Mouse (Mus musculus) liver, postnatal 0 days (tissue): ENCODE measurements at regions not wholly inside any gene's neighbourhood (a gene's known extent, or its start where the extent isn't known, plus 50 kb on each side); places are given as distances from the start of the nearest gene placed in this dataset.

ENCODE experiments used
- ATAC-seq: fragments of 200-750 bp; cut with Nextera tagmentation; 2 replicates; pipeline ENCODE4 v1.8.0; 2017; ENCODE audit warnings: mild to moderate bottlenecking, moderate library complexity
- DNase-seq: peaks from one replicate; pipeline ENCODE4 v3.0.0-alpha.2; 2016
- H3K27ac ChIP-seq: fragments of 300-500 bp; sonication (generic); 2 replicates; pipeline ENCODE4 v1.5.1; 2014; ENCODE audit warnings: antibody characterized with exemption, moderate library complexity, mild to moderate bottlenecking, low read depth
- H3K27me3 ChIP-seq: fragments of 300-500 bp; sonication (generic); 2 replicates; pipeline ENCODE4 v1.6.1; 2014; ENCODE audit warnings: low read length, control low read depth, mixed read lengths; ENCODE audit not compliant: insufficient read depth
- H3K36me3 ChIP-seq: fragments of 300-500 bp; sonication (generic); replicated peaks from 2 replicates; pipeline ENCODE4 v1.6.1; 2014; ENCODE audit warnings: mild to moderate bottlenecking, control low read depth, low read length, moderate library complexity, mixed read lengths; ENCODE audit not compliant: insufficient read depth
- H3K4me1 ChIP-seq: fragments of 300-500 bp; sonication (generic); 2 replicates; pipeline ENCODE4 v1.6.1; 2014; ENCODE audit warnings: antibody characterized with exemption, mild to moderate bottlenecking, control low read depth; ENCODE audit not compliant: insufficient read depth
- H3K4me2 ChIP-seq: fragments of 300-500 bp; sonication (generic); 2 replicates; pipeline ENCODE4 v1.6.1; 2014; ENCODE audit warnings: low read depth, mild to moderate bottlenecking, low read length, moderate library complexity, mixed read lengths
- H3K4me3 ChIP-seq: fragments of 300-500 bp; sonication (generic); 2 replicates; pipeline ENCODE4 v1.5.1; 2014; ENCODE audit warnings: low read depth, low read length
- H3K9ac ChIP-seq: fragments of 300-500 bp; sonication (generic); replicated peaks from 2 replicates; pipeline ENCODE4 v1.6.1; 2014; ENCODE audit warnings: mild to moderate bottlenecking, moderate library complexity
- H3K9me3 ChIP-seq: fragments of 300-500 bp; sonication (generic); 2 replicates; pipeline ENCODE4 v1.6.1; 2016; ENCODE audit warnings: mild to moderate bottlenecking, control low read depth, low read length, mixed read lengths
- CTCF ChIP-seq: sonication (generic); IDR thresholded peaks from 2 replicates; pipeline ENCODE4 v1.5.1; 2016; ENCODE audit warnings: antibody characterized with exemption, low read depth
- EP300 ChIP-seq: IDR thresholded peaks from 2 replicates; pipeline ENCODE4 v1.6.1; 2016; ENCODE audit warnings: antibody characterized with exemption, low read depth, mild to moderate bottlenecking
- WGBS: fragments of 180-500 bp; shearing (Covaris S2); extraction: QIAGEN DNeasy Blood & Tissue Kit; methylation state at CpG from one replicate; pipeline ENCODE4 v1.1.7; 2014; ENCODE audit not compliant: insufficient replicate concordance; 5-methylcytosine and 5-hydroxymethylcytosine counted together

DNA sequence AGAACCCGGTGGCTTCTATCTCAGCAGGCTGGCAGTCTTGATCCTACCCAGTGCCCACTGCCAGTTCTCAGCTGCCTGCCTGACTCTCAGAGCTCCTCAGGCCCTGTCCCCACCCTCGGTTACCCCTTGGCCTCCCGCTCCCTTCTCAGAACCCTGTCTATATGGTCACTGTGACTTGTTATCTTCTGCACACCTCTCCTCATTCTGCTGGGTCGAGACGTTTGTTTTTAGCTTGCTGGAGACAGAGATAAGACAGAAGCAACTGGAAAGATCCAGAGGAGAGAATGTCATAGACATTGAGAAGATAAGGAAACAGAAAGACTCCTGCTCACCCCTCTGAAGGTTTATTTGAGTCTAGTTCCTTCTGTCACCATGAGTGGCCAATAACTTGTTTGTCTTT lies 53.8 kb upstream of the Phc1 start:
- ATAC-seq (peak; percentile 89), DNase-seq (peak; percentile 59)
- peak overlapping the region; percentile 68; the same call in 1 of the 2 replicates for H3K9ac ChIP-seq
- peak; percentile 98 for TF ChIP-seq EP300
- no peak for TF ChIP-seq CTCF
- H3K36me3 ChIP-seq = no peaks in the 10 kb centered on the region
- H3K27me3 ChIP-seq = no peaks in the 10 kb centered on the region
- peaks cover 8% of the 10 kb centered on the region for H3K4me1 ChIP-seq
- WGBS = 40% methylated on average over 5 of the region's 5 CpGs
- peak overlapping the region; percentile 70 for H3K4me2 ChIP-seq
- no peaks in the 10 kb centered on the region for H3K9me3 ChIP-seq
- peak overlapping the region; percentile 53 for H3K4me3 ChIP-seq
- peak overlapping the region; percentile 92 for H3K27ac ChIP-seq

- Histone ChIP-seq H3K27ac (peak overlapping the region; percentile 92), H3K4me3 (peak overlapping the region; percentile 53), H3K4me1 (peaks cover 8% of the 10 kb centered on the region)
Observed at GRCm38 (mm10) chr6:122393231-122393881, 53.0 kb upstream of the Phc1 start.

GRCm38 (mm10) chr6:122391725-122392667 lies 51.6 kb upstream of the Phc1 start:
- Histone ChIP-seq H3K9ac (peak overlapping the region; percentile 68), H3K9me3 (no peaks in the 10 kb centered on the region), H3K27me3 (no peaks in the 10 kb centered on the region), H3K4me2 (peak overlapping the region; percentile 70), H3K36me3 (no peaks in the 10 kb centered on the region), H3K4me3 (peak overlapping the region; percentile 53), H3K4me1 (peaks cover 8% of the 10 kb centered on the region), H3K27ac (peak overlapping the region; percentile 92)
- 30% methylated on average over 29 of the region's 29 CpGs for WGBS
- TF ChIP-seq EP300 (no peak), CTCF (peak; percentile 93)
- peak; percentile 81 for DNase-seq
- no peak for ATAC-seq

More at GRCm38 (mm10) chr6:122393231-122393881, 53.0 kb upstream of the Phc1 start:
- peak overlapping the region; percentile 70 for H3K4me2 ChIP-seq
- peak; percentile 87 for TF ChIP-seq EP300
- TF ChIP-seq CTCF = no peak
- H3K9me3 ChIP-seq = no peaks in the 10 kb centered on the region
- DNase-seq (peak; percentile 58), ATAC-seq (peak; percentile 87)
- H3K9ac ChIP-seq = peak overlapping the region; percentile 68
- H3K36me3 ChIP-seq = no peaks in the 10 kb centered on the region
- WGBS = 38% methylated on average over 19 of the region's 19 CpGs
- H3K27me3 ChIP-seq = no peaks in the 10 kb centered on the region

- Histone ChIP-seq H3K4me1 (peaks cover 8% of the 10 kb centered on the region), H3K36me3 (no peaks in the 10 kb centered on the region), H3K4me2 (peak overlapping the region; percentile 70), H3K9me3 (no peaks in the 10 kb centered on the region), H3K27me3 (no peaks in the 10 kb centered on the region), H3K27ac (0 out of 2 replicates have a peak overlapping the region, but pooled peaks have one; percentile 22), H3K4me3 (peak overlapping the region; percentile 53), H3K9ac (peak overlapping the region; percentile 44)
- DNase-seq = peak; percentile 23
- TF ChIP-seq EP300 (no peak), CTCF (no peak)
- WGBS = 51% methylated on average over 10 of the region's 10 CpGs
- no peak for ATAC-seq
Observed at GRCm38 (mm10) chr6:122391126-122391525, 50.8 kb upstream of the Phc1 start.

GRCm38 (mm10) chr6:122390720-122391119 lies 50.4 kb upstream of the Phc1 start:
- peak overlapping the region; percentile 53 for H3K4me3 ChIP-seq
- H3K36me3 ChIP-seq = no peaks in the 10 kb centered on the region
- peaks cover 8% of the 10 kb centered on the region for H3K4me1 ChIP-seq
- H3K4me2 ChIP-seq = peak overlapping the region; percentile 70
- DNase-seq (peak; percentile 37), ATAC-seq (peak; percentile 4; the same call in 1 of the 2 replicates)
- no peaks in the 10 kb centered on the region for H3K27me3 ChIP-seq
- H3K27ac ChIP-seq = no peak overlapping the region
- peak; percentile 54 for TF ChIP-seq EP300
- no peak for TF ChIP-seq CTCF
- WGBS = 49% methylated on average over 13 of the region's 13 CpGs
- H3K9me3 ChIP-seq = no peaks in the 10 kb centered on the region
- H3K9ac ChIP-seq = 0 out of 2 replicates have a peak overlapping the region, but pooled peaks have one; percentile 16
